Mouse (Mus musculus) kidney, postnatal 25 days (tissue): Measurements from ENCODE around the gene Hk1.

ENCODE experiments used
- DNase-seq, 2 experiments: peaks; one replicate each; pipeline ENCODE4 v3.0.0; 2021; ENCODE audit warnings: mixed read lengths in 2 of 2

Hk1 gene

DNA sequence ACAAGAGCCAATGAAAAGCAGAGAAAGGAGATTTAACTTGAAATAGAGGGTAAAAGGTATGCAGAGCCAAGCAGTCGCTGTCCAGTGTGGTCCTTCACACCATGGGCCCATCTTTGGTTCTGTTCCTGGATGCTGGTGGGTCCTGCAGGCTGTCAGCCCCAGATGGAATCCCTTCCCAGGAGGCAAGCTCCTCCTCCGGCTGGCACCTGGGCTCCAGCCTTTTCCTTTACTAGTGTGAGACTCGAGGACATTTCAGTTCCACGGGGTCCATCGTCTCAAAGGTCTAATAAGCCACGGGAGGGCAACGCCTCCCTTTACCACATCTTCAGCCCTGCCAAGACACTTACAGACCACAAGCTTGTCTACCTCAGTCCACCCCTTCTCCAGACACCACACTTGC is 60.6 kb downstream of the Hk1 start:
- DNase-seq: no peak

DNA sequence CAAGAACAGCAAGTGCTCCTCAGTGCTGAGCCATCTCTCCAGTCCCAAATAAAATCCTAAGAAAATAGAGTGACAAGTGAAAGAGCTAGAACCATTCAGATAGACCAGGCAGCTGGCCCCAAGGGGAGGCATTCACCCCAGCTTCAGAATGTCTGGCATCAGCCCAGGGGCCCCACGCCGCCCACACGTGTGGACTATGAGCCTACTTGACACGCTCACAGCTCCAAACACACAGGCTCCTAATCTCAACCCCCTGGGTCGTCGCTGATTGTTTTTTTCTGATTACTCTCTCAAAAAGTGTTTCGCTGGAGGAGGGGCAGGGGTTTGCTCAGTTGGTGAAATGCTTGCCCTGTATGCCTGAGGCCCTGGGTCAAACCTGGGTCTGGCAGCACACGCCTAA is 63.2 kb downstream of the Hk1 start:
- DNase-seq: no peak

DNA sequence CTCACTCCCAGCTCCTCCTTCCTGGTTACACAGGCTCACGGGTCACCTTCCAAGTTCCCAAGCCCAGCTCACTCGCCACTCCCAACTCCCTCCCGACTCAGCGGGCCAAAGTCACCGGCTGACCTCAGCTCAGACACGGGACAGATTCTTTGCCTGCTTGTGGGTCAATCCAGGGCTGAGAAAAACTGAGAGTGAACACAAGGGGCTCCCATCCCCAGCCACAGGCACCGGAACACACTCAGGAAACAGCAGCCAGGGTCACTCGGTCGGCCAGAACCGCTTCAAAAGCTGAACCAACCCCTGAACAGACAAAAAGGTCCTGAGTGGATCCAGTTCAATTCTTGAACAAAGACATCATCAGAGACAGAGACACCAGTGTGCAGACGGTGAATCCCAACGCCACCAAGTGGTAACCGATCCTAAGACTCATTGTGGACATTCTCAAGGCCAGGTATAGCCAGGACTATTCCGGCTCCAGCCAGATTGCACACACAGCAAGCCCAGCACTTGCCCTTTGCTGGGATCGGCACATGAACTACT is 65.8 kb downstream of the Hk1 start:
- peak; percentile 68 to 88 for DNase-seq

DNA sequence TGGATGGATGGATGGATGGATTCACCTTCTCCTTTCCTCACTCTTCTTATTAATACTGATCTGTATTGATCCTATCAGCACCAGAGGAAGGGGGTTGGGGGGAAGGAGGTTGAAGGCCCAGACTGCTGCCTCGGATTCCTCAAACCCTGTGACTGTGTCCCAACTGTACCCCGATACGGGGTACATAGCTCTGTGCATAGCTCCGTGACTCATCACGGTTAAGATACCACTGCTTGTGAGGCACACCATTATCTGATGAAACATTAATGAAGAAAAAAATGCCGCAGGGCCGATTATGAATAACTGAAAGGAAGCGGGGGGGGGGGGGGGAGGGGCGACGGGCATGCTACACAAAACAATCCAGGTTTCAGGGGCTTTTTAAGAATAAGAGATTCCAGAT is 66.6 kb downstream of the Hk1 start:
- DNase-seq: no peak

DNA sequence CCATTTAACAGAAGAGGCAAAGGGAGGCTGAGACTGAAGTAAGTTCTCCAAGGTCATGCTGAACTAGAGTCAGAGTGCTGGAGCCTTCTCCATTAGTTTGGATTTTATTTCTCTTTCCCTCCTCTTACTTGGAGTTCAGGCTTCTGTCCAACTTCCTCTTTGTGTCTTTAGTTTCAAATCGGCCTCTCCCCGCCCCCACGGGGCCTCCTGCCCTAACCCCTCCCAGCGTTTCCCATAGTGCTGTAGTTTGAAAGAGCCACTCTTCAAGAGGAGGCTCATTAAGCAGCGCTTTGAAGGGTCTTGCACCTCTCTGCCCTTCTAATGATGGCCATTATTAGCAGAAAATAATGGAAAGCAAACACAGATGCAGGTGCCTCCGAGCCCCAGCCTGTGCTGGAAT is 68.2 kb downstream of the Hk1 start:
- peak; percentile 79 for DNase-seq

DNA sequence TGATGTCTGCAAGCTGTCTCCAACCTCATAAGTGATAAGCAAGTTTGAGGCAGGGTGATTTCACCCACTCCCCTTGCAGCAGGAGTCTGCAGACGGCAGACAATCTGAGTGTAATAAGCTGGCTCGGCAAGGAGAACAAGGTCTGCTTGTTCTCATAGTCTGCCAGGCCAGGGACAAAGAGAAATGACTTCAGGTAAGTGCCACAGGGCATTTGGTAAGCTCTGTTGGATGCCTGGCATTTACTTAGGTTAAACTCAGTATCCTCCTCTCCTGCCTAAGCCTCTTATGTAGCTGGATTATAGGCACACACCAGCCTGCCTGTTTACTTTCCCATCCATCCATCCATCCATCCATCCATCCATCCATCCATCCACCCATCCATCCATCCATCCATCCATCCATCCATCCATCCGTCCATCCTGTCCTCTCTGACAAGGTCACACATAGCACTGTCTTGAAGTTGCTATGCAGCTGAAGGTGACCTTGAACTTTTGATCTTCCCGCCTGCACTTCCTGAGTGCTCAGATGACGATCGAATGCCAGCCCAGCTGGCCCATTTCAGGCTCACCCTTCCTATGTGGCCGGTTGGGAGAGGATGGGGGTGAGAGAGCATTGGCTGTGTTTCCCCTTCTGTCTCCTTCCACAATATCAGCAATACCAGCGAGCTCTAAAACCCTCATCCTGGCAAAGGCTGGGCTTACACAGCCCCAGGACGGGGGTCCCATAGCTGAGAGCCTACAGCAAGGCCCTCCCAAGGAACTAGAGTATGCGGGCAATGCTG is 69.3 kb downstream of the Hk1 start:
- no peak for DNase-seq

DNA sequence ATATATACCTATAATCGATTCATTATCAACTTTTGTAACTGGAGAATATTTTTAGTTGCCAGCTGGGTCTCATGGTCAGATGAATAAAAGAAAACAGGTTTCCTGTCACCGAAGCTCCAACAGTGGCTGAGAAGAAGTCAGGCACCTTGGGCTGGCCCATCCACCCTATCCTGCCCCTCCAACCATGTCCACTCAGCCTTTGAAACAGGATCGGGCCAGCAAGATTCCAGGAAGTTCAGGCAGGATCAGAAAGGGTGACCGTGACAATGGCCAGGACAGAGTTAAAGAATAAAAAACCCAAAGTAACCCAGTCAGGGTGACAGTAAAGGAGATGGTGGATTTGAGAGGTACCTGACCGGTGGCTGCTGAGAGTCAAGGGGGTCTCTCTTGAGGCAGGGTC is 70.1 kb downstream of the Hk1 start:
- peak in 1 of 2 experiments; percentile 63 for DNase-seq

DNA sequence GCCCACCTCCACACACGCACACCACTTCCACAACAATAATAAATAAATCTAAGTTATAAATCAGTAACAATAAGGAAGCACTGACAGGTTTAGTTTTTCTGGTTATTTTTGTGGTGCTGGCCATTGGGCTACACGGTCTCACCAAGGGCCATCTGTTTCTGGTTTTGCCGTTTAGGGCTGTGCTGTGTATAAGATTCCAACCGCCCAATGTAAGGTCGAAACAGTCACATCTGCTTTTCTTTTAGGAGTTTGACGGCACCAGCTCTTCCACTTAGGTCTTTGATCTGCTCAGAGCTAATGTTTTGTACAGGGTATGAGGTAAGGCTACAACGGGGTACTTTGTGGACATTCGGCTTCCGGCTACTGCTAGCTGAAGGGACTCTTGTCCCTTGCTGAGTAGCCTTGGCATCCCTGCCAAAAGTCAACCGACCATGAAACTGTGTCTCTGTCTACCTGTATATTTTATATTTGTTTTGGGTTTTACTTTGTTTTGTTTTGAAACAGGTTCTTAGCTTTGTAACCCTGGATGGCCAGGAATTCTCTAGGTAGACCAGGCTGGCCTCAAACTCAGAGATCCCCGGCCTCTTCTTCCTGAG is 70.7 kb downstream of the Hk1 start:
- DNase-seq: peak; percentile 56 to 78

DNA sequence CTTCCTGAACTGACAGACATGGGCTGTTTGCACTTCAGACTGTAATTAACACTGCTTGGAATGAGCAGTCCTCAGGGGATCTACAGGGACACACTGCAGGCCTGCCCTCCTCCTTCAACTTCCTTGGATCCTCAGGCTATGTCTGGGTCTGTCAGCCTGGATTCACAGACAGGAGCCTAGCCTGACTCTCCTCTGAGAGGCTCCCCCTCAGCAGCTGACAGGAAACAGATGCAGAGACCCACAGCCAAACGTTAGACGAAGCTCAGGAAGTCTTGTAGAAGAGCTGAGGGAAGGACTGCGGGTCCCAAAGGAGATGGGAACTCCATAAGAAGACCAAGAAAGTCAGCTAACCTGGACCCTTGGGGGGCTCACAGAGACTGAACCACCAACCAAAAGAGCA is 73.2 kb downstream of the Hk1 start:
- DNase-seq: no peak

DNA sequence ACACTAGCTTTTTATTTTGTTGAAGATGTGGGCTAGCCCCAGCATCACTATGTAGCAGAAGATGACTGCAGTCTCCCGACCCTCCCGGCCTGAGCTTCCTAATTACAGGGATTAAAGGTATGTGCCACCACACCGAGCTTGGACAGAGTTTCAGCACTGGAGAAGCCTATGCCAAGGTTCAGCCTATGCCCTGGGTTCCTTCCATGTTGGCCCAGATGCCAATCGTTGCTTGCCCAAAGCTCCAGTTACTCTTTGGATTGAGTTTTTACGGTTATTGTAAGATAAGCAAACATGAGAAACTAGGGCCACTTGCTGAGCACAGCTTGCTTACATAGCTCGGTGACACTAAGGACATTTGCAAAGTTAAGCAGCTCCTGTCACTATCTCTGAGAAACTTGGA is 74.6 kb downstream of the Hk1 start:
- no peak for DNase-seq

DNA sequence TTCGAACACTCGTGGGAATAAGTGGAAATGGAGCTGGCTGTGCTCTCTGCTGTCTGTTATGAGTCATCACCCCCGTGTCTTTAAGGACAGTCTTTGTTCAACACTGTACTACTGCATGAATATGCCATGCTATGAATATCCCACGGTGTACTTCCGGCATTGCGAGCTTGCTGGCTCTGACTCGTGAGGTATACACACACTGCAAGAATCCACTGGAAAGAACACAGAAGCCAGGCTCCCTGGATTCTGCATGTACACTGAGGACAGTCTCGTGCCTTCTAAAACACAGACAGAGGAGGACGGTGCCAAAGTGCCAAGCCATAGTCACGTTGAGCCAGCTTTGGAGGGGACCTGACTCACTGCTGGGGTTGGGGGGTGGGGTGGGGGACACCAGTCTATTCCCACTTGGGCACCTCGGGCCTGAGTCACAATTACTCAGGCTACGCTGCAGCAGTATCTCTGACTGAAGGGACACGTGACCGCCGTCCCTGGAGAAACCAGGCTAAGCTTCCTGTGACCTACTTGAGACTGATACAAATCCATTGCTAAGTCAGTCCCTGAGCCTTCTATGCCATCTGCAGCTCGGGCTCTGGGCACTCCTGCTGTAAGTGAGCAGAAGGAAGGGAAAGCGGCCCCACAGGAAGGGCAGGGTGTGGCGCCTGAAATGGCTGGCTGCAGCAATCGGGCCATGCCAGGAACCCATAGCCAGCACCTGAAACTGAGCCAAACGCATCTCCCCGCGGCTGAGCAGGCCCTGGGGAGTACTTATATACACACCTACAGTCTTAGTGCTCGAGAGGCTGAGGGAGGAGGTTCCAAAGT is 79.5 kb downstream of the Hk1 start:
- DNase-seq: peak; percentile 21 to 54

DNA sequence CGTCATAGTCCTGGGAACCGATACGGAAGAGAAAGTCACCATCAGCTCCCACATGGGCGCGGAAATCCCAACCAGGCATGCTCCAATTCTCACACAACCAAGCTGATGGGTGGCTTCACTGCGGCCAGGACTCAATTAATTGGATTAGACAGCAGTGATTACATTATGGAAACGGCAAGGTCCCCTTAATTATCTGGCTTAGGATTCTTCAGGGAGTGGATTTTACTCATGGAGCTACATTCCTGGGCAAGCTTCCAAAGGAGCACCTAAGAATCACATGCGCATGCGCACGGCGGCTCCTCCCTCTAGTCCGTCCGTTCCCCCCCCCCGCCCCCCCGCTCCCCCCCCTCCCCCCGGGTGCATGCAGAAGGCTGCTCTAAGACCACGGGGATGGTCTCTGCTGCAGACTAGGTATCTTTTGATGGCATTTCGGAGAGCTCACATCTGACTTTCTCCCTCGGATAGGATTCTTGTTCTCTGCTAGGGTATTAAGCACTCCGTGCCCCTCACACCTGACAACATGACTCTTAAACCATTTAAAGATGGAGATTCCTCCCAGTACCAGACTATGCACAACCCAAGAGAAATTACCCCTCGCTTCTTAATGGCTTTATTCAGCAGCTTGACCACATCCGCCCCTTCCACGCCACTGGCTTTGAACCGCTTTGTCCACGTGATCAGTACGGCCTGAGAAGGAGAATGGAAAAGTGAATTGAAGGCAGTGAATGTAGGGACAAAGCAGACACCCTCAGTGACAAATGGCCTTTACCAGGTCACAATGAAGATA is 83.4 kb downstream of the Hk1 start:
- peak in 1 of 2 experiments; percentile 39 for DNase-seq

DNA sequence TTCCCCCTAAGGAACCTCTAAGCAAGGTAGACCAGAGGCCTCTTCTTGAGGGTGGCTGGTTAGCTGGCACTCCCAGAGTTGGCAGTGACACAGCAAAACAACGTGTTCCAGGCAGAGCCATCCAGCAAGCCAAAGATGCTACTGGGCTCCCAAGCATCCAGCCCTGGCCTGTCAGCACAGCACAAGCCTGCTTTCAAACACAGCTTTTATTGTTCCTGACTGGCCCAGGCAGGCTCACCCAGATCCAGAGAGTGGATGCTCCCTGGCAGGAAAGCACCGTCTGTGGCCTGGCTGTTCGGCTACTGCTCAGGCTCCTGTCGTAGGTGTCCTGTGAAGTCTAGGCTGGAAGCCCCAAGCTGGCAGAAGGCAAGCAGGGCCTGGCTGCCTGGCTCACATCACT is 85.6 kb downstream of the Hk1 start:
- DNase-seq: no peak

DNA sequence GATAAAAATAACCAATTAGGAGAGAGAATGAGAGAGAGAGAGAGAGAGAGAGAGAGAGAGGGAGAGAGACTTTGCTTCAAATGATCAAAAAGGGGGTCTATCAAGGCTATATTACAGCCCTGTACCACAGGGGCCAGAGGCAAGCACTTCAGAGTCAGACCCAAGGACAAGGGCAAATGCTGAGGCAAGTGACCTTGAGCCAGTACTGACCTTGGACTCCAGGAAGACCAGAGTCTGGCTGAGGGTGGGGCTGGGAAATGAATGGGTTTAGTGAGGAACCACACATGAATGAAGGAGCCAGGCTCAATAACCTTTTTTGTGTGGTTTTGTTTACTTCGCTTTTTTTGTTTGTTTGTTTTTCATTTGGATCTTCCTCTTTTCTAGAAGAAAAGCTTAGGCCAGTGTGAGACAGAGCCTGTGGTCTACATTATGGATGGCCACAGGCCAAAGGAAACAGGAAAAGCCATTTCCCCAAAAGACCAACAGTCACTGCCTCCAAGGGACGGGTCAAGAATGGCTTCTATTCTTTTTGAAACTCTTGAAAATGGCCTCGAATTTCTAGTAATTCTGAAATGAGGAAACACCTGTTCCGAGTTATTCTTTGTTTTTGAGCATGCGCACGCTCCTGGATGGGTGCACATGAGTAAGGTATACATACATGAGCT is 92.1 kb downstream of the Hk1 start:
- DNase-seq: peak in 1 of 2 experiments; percentile 38

DNA sequence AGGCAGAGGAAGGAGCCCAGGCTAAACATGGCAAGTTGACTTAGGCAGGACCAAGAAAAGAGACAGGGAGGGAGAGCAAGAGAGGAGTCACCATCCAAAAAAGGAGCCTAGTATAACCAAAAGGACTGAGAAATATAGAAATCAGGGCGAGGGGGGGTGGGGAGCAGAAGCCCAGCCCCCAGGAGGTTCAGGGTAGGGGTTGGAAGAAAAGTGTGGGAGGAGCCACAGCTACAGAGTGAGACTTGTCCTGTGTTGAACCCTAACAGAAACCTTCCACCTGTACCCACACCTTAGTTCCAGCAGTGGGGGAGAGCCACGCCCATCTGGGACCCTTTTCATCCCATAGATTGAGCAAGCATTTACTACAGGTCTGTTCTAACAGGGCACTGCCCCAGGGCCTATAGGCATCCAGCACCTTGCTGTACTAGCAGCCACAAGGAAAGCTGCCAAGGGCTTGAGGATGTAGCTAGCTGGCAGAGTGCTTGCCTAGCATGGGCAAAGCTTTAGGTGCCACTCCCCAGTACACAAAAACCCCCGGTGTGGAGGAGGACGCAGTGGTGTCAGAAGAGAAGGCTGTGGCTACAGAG is 96.4 kb downstream of the Hk1 start:
- DNase-seq: no peak

DNA sequence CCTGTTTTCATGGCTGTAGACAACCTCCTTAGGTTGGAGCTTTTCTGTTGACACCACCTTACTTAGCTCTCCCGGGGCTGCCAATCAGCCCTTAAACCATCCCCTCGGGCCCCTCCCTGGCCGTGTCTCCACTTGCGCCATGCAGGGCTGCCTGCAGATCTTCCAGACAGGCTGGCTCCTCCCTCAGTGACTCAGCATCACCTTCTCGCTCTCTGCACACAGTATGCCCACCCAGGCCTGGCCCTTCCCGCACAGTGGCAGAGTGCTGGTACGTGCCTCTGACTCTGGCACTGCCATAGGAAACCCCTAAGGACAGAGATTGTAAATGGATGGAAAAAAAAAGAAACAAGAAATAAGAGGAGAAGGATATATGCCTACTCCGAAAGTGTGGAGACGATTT is 96.9 kb downstream of the Hk1 start:
- no peak for DNase-seq

DNA sequence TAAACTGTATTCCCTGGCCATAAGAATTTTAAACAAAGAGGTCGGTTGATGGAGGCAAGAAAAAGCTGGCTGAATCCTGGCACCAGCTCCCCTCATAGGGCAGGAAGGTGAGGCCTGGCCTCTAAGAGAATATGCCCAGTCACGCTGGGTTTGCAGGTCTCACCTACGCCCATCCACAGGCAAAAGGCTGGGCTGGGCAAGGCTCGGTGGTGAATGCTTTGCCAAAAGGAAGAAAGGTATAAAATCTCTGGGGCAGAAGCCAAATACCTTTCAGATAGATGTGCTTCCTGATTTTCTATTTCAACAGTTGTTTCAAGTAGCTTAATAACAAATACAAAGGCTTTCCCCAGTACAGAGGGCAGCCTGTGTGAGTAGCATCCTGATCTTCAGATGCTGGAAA is 100.0 kb downstream of the Hk1 start:
- no peak for DNase-seq

DNA sequence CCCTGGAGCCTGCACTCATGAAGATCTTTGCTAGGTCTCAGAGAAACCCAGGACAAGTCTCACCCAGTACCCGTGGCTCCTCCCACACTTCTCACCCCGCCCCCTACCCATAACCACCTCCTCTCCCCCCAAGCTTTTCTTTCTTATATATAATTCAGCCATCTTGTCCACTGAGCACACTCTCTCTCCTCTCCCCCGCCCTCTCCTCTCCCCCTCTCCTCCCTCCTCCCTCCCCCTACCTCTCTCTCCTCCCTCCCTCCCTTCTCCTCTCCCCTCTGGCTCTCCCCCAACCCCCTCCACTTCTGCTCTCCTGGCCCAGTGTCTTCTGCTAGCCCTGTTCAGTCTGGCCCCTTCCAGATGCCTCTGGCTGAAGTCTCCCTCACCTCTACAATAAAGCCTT is 100.6 kb downstream of the Hk1 start:
- DNase-seq: no peak

DNA sequence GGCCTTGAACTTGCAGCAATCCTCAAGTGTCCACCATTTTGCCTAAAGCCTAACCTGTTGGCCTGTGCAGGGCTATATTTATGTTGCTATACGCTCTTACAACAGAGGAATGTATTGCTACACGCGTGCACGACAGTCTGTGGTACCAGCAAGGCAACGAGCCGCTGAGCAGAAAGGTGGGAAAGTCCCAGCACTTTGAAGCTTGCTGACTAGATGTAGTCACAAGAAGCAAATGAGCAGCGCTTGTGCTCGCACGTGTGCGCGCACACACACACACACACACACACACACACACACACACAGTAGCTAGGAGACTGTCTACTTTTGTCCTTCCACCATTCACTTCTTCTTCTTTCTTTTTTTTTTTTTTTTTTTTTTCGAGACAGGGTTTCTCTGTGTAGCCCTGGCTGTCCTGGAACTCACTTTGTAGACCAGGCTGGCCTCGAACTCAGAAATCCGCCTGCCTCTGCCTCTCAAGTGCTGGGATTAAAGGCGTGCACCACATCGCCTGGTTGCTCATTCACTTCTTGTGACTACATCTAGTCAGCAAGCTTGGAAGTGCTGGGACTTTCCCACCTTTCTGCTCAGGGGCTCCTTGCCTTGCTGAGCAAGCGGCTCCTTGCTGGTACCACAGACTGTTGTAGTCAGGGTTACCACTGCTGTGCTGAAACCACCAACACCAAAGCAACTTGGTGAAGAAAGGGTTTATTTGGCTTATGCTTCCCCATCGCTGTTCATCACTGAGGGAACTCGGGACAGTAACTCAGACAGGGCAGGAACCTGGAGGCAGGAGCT is 102.0 kb downstream of the Hk1 start:
- no peak for DNase-seq

DNA sequence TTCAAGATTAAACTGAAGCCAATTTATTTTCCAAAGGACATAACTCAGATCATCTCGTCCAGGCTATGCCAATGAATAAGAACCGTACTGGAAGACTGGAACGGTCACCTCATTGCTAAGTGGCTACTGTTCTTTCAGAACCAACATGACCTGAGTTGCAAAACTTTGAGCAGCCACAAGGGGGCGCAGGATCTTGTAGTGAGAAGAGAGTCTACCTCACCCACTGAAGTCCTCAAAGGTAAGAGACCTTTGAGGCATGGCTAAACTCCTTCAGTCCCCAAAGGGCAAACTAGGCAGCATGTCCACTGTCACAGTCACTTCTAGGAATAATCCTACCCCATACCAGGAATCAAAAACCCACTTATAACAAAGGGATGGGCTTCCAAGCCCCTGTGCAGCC is 104.5 kb downstream of the Hk1 start:
- peak; percentile 86 to 96 for DNase-seq

DNA sequence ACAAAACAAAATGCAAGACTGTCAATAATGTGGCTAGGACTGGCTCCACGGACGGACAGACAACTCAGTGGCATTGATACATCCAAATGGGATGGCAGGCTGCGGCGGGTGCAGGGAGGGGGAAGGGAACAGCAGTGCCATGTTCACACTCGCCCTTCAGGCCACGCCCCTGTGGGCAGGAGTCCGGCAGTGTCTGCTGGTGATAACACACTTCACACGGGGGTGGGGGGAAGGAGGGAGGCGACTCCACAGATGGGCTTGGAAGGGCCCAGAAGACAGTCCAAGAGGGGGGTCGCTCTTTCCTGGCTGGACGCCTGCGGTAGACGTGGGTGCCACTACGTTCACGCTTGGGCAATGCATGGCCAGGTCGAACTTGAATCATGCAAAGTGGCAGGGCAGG is 110.4 kb downstream of the Hk1 start:
- DNase-seq: no peak
